Mouse (Mus musculus) stomach, postnatal 0 days (tissue): ENCODE results near the gene Plekhg5. TPM values are rescaled to one million over a fixed set of nuclear protein-coding genes. Genes with fewer than 3 reads are reported as not detected.

Source experiments
- ATAC-seq: fragments of 200-750 bp; cut with Nextera tagmentation; 2 replicates; pipeline ENCODE4 v1.8.0; 2017; ENCODE audit not compliant: low FRiP score, low TSS enrichment
- DNase-seq: peaks from one replicate; pipeline ENCODE4 v3.0.0-alpha.2; 2016; ENCODE audit warnings: low spot score
- H3K27ac ChIP-seq: fragments of 300-500 bp; sonication (generic); replicated peaks from 2 replicates; pipeline ENCODE4 v1.5.1; 2014; ENCODE audit warnings: mild to moderate bottlenecking, control low read depth
- H3K27me3 ChIP-seq: fragments of 300-500 bp; sonication (generic); 2 replicates; pipeline ENCODE4 v1.6.1; 2014; ENCODE audit warnings: low read length; ENCODE audit not compliant: control insufficient read depth, insufficient read depth
- H3K36me3 ChIP-seq: fragments of 300-500 bp; sonication (generic); 2 replicates; pipeline ENCODE4 v1.6.1; 2014; ENCODE audit warnings: low read length, mixed read lengths; ENCODE audit not compliant: control insufficient read depth, insufficient read depth
- H3K4me1 ChIP-seq: fragments of 300-500 bp; sonication (generic); replicated peaks from 2 replicates; pipeline ENCODE4 v1.6.1; 2014; ENCODE audit warnings: antibody characterized with exemption; ENCODE audit not compliant: control insufficient read depth, insufficient read depth
- H3K4me2 ChIP-seq: fragments of 300-500 bp; sonication (generic); replicated peaks from 2 replicates; pipeline ENCODE4 v1.6.1; 2014; ENCODE audit warnings: low read depth, mild to moderate bottlenecking, control low read depth, moderate library complexity
- H3K4me3 ChIP-seq: fragments of 300-500 bp; sonication (generic); 2 replicates; pipeline ENCODE4 v1.5.1; 2014; ENCODE audit warnings: low read depth, low read length, control low read depth
- H3K9ac ChIP-seq: fragments of 300-500 bp; sonication (generic); 2 replicates; pipeline ENCODE4 v1.6.1; 2014; ENCODE audit warnings: mild to moderate bottlenecking, low read length, control low read depth, mixed read lengths
- H3K9me3 ChIP-seq: fragments of 300-500 bp; sonication (generic); 2 replicates; pipeline ENCODE4 v1.6.1; 2016; ENCODE audit warnings: low read length; ENCODE audit not compliant: control insufficient read depth
- CTCF ChIP-seq: IDR thresholded peaks from 2 replicates; pipeline ENCODE4 v1.5.1; 2016; ENCODE audit warnings: antibody characterized with exemption, low read depth, mild to moderate bottlenecking, moderate library complexity
- EP300 ChIP-seq: optimal IDR thresholded peaks from 2 replicates; pipeline ENCODE3; 2016; ENCODE audit warnings: antibody characterized with exemption
- WGBS: fragments of 180-500 bp; shearing (Covaris S2); extraction: QIAGEN DNeasy Blood & Tissue Kit; methylation state at CpG from one replicate; pipeline ENCODE4 v1.1.7; 2014; 5-methylcytosine and 5-hydroxymethylcytosine counted together
- polyA plus RNA-seq: library from polyadenylated mRNA; unstranded; fragments of >200 nt; fragmentation: Nextera tagmentation; extraction: Ambion mirVana; gene quantifications from 2 replicates; pipeline ENCODE4 v1.2.1, GENCODE M21; 2015

Gene Plekhg5
- polyA plus RNA-seq, 1 experiment from 2014 or later, result 6.4 TPM

GRCm38 (mm10) chr4:152062390-152063110 is 9.7 kb upstream of the Plekhg5 start:
- DNase-seq, result no peak
- H3K4me3 ChIP-seq, result no peak overlapping the region
- no peak overlapping the region for H3K9ac ChIP-seq
- no peak for ATAC-seq
- H3K9me3 ChIP-seq, result no peaks in the 10 kb centered on the region
- no peaks in the 10 kb centered on the region for H3K27me3 ChIP-seq
- H3K4me2 ChIP-seq, result no peak overlapping the region
- TF ChIP-seq CTCF (no peak), EP300 (no peak)
- WGBS, result 58% methylated on average over 9 of the region's 9 CpGs
- peaks cover 11% of the 10 kb centered on the region; the same call in 1 of the 2 replicates for H3K36me3 ChIP-seq
- H3K27ac ChIP-seq, result no peak overlapping the region
- H3K4me1 ChIP-seq, result no peaks in the 10 kb centered on the region

GRCm38 (mm10) chr4:152067280-152067679 is 5.0 kb upstream of the Plekhg5 start:
- no peak overlapping the region for H3K4me3 ChIP-seq
- H3K9ac ChIP-seq, result no peak overlapping the region
- H3K27ac ChIP-seq, result no peak overlapping the region
- no peak for DNase-seq
- H3K4me1 ChIP-seq, result no peaks in the 10 kb centered on the region
- TF ChIP-seq CTCF (no peak), EP300 (no peak)
- H3K27me3 ChIP-seq, result no peaks in the 10 kb centered on the region
- H3K36me3 ChIP-seq, result no peaks in the 10 kb centered on the region; the same call in 1 of the 2 replicates
- no peaks in the 10 kb centered on the region for H3K9me3 ChIP-seq
- ATAC-seq, result peak; percentile 32; the same call in 1 of the 2 replicates
- no peak overlapping the region for H3K4me2 ChIP-seq

GRCm38 (mm10) chr4:152068166-152068724 is 4.1 kb upstream of the Plekhg5 start:
- no peak for DNase-seq
- Histone ChIP-seq H3K9ac (no peak overlapping the region; the same call in 1 of the 2 replicates), H3K27me3 (no peaks in the 10 kb centered on the region), H3K27ac (no peak overlapping the region), H3K4me3 (no peak overlapping the region), H3K9me3 (no peaks in the 10 kb centered on the region), H3K4me1 (no peaks in the 10 kb centered on the region), H3K36me3 (no peaks in the 10 kb centered on the region), H3K4me2 (no peak overlapping the region)
- ATAC-seq, result no peak
- TF ChIP-seq EP300 (no peak), CTCF (no peak)
- WGBS, result 66% methylated on average over 6 of the region's 6 CpGs

GRCm38 (mm10) chr4:152069245-152069644 is 3.1 kb upstream of the Plekhg5 start:
- Histone ChIP-seq H3K4me2 (no peak overlapping the region), H3K9ac (no peak overlapping the region), H3K4me3 (no peak overlapping the region), H3K4me1 (no peaks in the 10 kb centered on the region), H3K27ac (no peak overlapping the region), H3K27me3 (no peaks in the 10 kb centered on the region), H3K36me3 (no peaks in the 10 kb centered on the region), H3K9me3 (no peaks in the 10 kb centered on the region)
- DNase-seq (no peak), ATAC-seq (no peak)
- 84% methylated on average over 3 of the region's 3 CpGs for WGBS
- TF ChIP-seq EP300 (no peak), CTCF (no peak)

GRCm38 (mm10) chr4:152070494-152071396 is 1.6 kb upstream of the Plekhg5 start:
- no peaks in the 10 kb centered on the region for H3K36me3 ChIP-seq
- no peak overlapping the region for H3K27ac ChIP-seq
- DNase-seq, result no peak
- no peak overlapping the region for H3K9ac ChIP-seq
- TF ChIP-seq EP300 (no peak), CTCF (no peak)
- no peak; the same call in 1 of the 2 replicates for ATAC-seq
- WGBS, result 76% methylated on average over 11 of the region's 11 CpGs
- H3K4me1 ChIP-seq, result no peaks in the 10 kb centered on the region
- no peaks in the 10 kb centered on the region for H3K9me3 ChIP-seq
- no peaks in the 10 kb centered on the region for H3K27me3 ChIP-seq
- H3K4me2 ChIP-seq, result no peak overlapping the region
- H3K4me3 ChIP-seq, result no peak overlapping the region

- Histone ChIP-seq H3K4me2 (no peak overlapping the region), H3K36me3 (no peaks in the 10 kb centered on the region), H3K9me3 (no peaks in the 10 kb centered on the region), H3K4me1 (no peaks in the 10 kb centered on the region), H3K9ac (no peak overlapping the region), H3K27ac (no peak overlapping the region), H3K4me3 (no peak overlapping the region), H3K27me3 (no peaks in the 10 kb centered on the region)
- no peak for TF ChIP-seq EP300
- TF ChIP-seq CTCF, result no peak
- no peak for ATAC-seq
- 64% methylated on average over 10 of the region's 10 CpGs for WGBS
- DNase-seq, result no peak
These were observed 357 bp downstream of the Plekhg5 start for GRCm38 (mm10) chr4:152072655-152073054.
